Mouse (Mus musculus) stomach, postnatal 0 days (tissue): Measurements from ENCODE around the gene Smc4. TPM values are rescaled to one million over a fixed set of nuclear protein-coding genes. Genes with fewer than 3 reads are reported as not detected.

Source experiments
- ATAC-seq: fragments of 200-750 bp; cut with Nextera tagmentation; 2 replicates; pipeline ENCODE4 v1.8.0; 2017; ENCODE audit not compliant: low FRiP score, low TSS enrichment
- DNase-seq: peaks from one replicate; pipeline ENCODE4 v3.0.0-alpha.2; 2016; ENCODE audit warnings: low spot score
- H3K27ac ChIP-seq: fragments of 300-500 bp; sonication (generic); replicated peaks from 2 replicates; pipeline ENCODE4 v1.5.1; 2014; ENCODE audit warnings: mild to moderate bottlenecking, control low read depth
- H3K27me3 ChIP-seq: fragments of 300-500 bp; sonication (generic); 2 replicates; pipeline ENCODE4 v1.6.1; 2014; ENCODE audit warnings: low read length; ENCODE audit not compliant: control insufficient read depth, insufficient read depth
- H3K36me3 ChIP-seq: fragments of 300-500 bp; sonication (generic); 2 replicates; pipeline ENCODE4 v1.6.1; 2014; ENCODE audit warnings: low read length, mixed read lengths; ENCODE audit not compliant: control insufficient read depth, insufficient read depth
- H3K4me1 ChIP-seq: fragments of 300-500 bp; sonication (generic); replicated peaks from 2 replicates; pipeline ENCODE4 v1.6.1; 2014; ENCODE audit warnings: antibody characterized with exemption; ENCODE audit not compliant: control insufficient read depth, insufficient read depth
- H3K4me2 ChIP-seq: fragments of 300-500 bp; sonication (generic); replicated peaks from 2 replicates; pipeline ENCODE4 v1.6.1; 2014; ENCODE audit warnings: low read depth, mild to moderate bottlenecking, control low read depth, moderate library complexity
- H3K4me3 ChIP-seq: fragments of 300-500 bp; sonication (generic); 2 replicates; pipeline ENCODE4 v1.5.1; 2014; ENCODE audit warnings: low read depth, low read length, control low read depth
- H3K9ac ChIP-seq: fragments of 300-500 bp; sonication (generic); 2 replicates; pipeline ENCODE4 v1.6.1; 2014; ENCODE audit warnings: mild to moderate bottlenecking, low read length, control low read depth, mixed read lengths
- H3K9me3 ChIP-seq: fragments of 300-500 bp; sonication (generic); 2 replicates; pipeline ENCODE4 v1.6.1; 2016; ENCODE audit warnings: low read length; ENCODE audit not compliant: control insufficient read depth
- CTCF ChIP-seq: IDR thresholded peaks from 2 replicates; pipeline ENCODE4 v1.5.1; 2016; ENCODE audit warnings: antibody characterized with exemption, low read depth, mild to moderate bottlenecking, moderate library complexity
- EP300 ChIP-seq: optimal IDR thresholded peaks from 2 replicates; pipeline ENCODE3; 2016; ENCODE audit warnings: antibody characterized with exemption
- WGBS: fragments of 180-500 bp; shearing (Covaris S2); extraction: QIAGEN DNeasy Blood & Tissue Kit; methylation state at CpG from one replicate; pipeline ENCODE4 v1.1.7; 2014; 5-methylcytosine and 5-hydroxymethylcytosine counted together
- polyA plus RNA-seq: library from polyadenylated mRNA; unstranded; fragments of >200 nt; fragmentation: Nextera tagmentation; extraction: Ambion mirVana; gene quantifications from 2 replicates; pipeline ENCODE4 v1.2.1, GENCODE M21; 2015

Gene Smc4
- polyA plus RNA-seq, 1 experiment from 2014 or later = 56.4 TPM

GRCm38 (mm10) chr3:69045400-69045703 lies 40.8 kb downstream of the Smc4 start:
- peak overlapping the region; percentile 81 for H3K4me2 ChIP-seq
- DNase-seq = no peak
- TF ChIP-seq CTCF = no peak
- no peak for TF ChIP-seq EP300

DNA sequence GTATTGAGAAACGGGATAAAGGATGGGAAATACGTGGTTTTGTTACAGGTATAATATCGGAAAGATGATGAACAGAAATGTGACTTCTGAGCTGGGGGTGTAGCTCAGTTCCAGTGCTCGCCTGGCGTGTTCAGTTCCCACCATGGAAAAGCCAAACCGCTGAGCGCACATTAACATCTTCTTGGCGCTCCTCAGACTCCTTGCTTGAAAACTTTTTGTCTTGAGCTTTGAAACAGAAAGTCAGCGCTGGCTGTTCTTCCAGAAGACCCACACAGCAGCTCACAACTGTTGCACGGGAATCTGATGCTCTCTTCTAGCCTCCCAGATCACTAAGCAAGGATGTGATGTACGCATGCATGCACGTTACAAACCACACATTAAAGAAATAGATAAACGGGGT lies 41.2 kb downstream of the Smc4 start:
- Histone ChIP-seq H3K27ac (no peak overlapping the region), H3K9ac (no peak overlapping the region)
- DNase-seq = no peak

More at GRCm38 (mm10) chr3:69045400-69045703, 40.8 kb downstream of the Smc4 start:
- Histone ChIP-seq H3K36me3 (no peaks in the 10 kb centered on the region), H3K27ac (peak overlapping the region; percentile 84), H3K27me3 (no peaks in the 10 kb centered on the region), H3K9ac (peak overlapping the region; percentile 68), H3K4me1 (no peaks in the 10 kb centered on the region), H3K4me3 (peak overlapping the region; percentile 83), H3K9me3 (no peaks in the 10 kb centered on the region)
- WGBS = 4% methylated on average over 9 of the region's 9 CpGs
- ATAC-seq = no peak

DNA sequence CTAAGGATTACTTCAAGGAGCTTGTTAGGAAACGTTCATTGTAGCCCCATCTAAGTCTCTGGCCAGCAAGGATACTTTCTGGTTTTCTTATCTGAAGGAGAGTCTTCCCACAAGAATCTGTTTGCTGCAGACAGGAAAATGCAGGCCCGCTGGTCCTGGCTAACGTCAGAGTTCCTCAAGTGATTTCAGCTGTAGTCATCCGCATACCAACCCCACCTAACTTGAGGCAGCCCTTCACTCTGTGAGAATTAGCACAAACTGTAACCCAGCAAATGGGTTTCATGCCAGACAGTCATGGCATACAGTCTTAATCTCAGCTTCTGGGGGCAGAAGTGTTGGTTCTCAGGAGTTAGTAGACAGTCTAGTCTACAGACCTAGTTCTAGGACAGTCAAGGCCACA lies 42.0 kb downstream of the Smc4 start:
- no peak for TF ChIP-seq EP300
- TF ChIP-seq CTCF = no peak
- Histone ChIP-seq H3K4me2 (no peak overlapping the region), H3K27me3 (no peaks in the 10 kb centered on the region), H3K9ac (no peak overlapping the region), H3K36me3 (no peaks in the 10 kb centered on the region), H3K4me3 (no peak overlapping the region), H3K27ac (no peak overlapping the region), H3K9me3 (no peaks in the 10 kb centered on the region), H3K4me1 (no peaks in the 10 kb centered on the region)
- no peak for ATAC-seq
- 77% methylated on average over 4 of the region's 4 CpGs for WGBS
- DNase-seq = no peak

More for the DNA sequence above, 41.2 kb downstream of the Smc4 start:
- ATAC-seq = no peak
- Histone ChIP-seq H3K4me3 (peak overlapping the region; percentile 83), H3K9me3 (no peaks in the 10 kb centered on the region), H3K27me3 (no peaks in the 10 kb centered on the region), H3K4me1 (no peaks in the 10 kb centered on the region), H3K36me3 (no peaks in the 10 kb centered on the region), H3K4me2 (peak overlapping the region; percentile 81)
- 32% methylated on average over 13 of the region's 13 CpGs for WGBS
- TF ChIP-seq CTCF = no peak
- TF ChIP-seq EP300 = no peak

- no peak overlapping the region for H3K4me3 ChIP-seq
- ATAC-seq (no peak), DNase-seq (no peak)
- no peak overlapping the region for H3K27ac ChIP-seq
- no peak overlapping the region for H3K4me2 ChIP-seq
- no peak overlapping the region for H3K9ac ChIP-seq
- H3K27me3 ChIP-seq = no peaks in the 10 kb centered on the region
- 77% methylated on average over 4 of the region's 4 CpGs for WGBS
- H3K36me3 ChIP-seq = no peaks in the 10 kb centered on the region
- no peaks in the 10 kb centered on the region for H3K9me3 ChIP-seq
- TF ChIP-seq EP300 = no peak
- no peak for TF ChIP-seq CTCF
- no peaks in the 10 kb centered on the region for H3K4me1 ChIP-seq
Measured at GRCm38 (mm10) chr3:69047684-69048083, 43.1 kb downstream of the Smc4 start.

DNA sequence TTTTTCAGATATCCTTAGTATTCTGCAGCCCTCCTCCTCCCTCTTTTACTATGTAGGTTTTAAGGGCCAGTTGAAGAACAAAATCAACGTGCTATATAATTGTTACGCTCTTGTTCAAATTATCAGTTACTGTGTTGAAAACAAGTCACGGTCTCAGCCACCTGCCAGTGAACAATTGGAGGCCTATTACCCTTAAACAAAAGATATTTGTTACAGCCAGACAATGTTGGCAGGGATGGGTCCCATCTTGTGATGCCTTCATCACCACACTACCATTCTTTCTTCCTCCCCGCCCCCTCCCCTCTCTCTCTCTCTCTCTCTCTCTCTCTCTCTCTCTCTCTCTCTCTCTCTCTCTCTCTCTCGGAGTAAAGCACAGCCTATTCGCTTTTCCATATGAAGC lies 44.5 kb downstream of the Smc4 start:
- DNase-seq (no peak), ATAC-seq (no peak)
- no peak overlapping the region for H3K4me2 ChIP-seq
- WGBS = 77% methylated on average over 6 of the region's 6 CpGs
- no peaks in the 10 kb centered on the region for H3K27me3 ChIP-seq
- no peaks in the 10 kb centered on the region for H3K4me1 ChIP-seq
- H3K4me3 ChIP-seq = no peak overlapping the region
- H3K9me3 ChIP-seq = no peaks in the 10 kb centered on the region
- TF ChIP-seq EP300 (no peak), CTCF (no peak)
- H3K9ac ChIP-seq = no peak overlapping the region
- no peak overlapping the region for H3K27ac ChIP-seq
- no peaks in the 10 kb centered on the region for H3K36me3 ChIP-seq

GRCm38 (mm10) chr3:69051894-69052293 lies 47.4 kb downstream of the Smc4 start:
- no peak for DNase-seq
- no peak for ATAC-seq
- Histone ChIP-seq H3K27ac (no peak overlapping the region), H3K9me3 (no peaks in the 10 kb centered on the region), H3K4me1 (no peaks in the 10 kb centered on the region), H3K36me3 (no peaks in the 10 kb centered on the region), H3K4me3 (no peak overlapping the region), H3K27me3 (no peaks in the 10 kb centered on the region), H3K4me2 (no peak overlapping the region), H3K9ac (no peak overlapping the region)
- no peak for TF ChIP-seq CTCF
- no peak for TF ChIP-seq EP300
- 89% methylated on average over 11 of the region's 11 CpGs for WGBS
